Mouse (Mus musculus): ENCODE results near the gene Romo1. TPM values are rescaled to one million over a fixed set of nuclear protein-coding genes. Genes with fewer than 3 reads are reported as not detected.
"Not testable (repeated sequence)": the region's sequence is repeated elsewhere in the genome, so short reads cannot be mapped to it uniquely, and the experiment has no call there.

The Romo1 gene
- polyA plus RNA-seq (2014; fragmentation: Nextera tagmentation; extraction: Ambion mirVana) = 408 and 417 TPM in 2 replicates

GRCm38 (mm10) chr2:156143953-156144724 is at the start of gene Romo1, which contains the start of gene Nfs1:
Romo1 (plus strand) TSS chr2:156144039.
Nfs1 (minus strand) TSS chr2:156144186.
- Histone ChIP-seq H3K9ac (ENCODE audit: low read length) (peak within 1 kb of the TSS; percentile 93), H3K36me3 (ENCODE audit: control insufficient read depth, insufficient read depth, low read length) (peaks cover 6% of the 10 kb centered on the region)

GRCm38 (mm10) chr2:156110627-156111357 is 33.0 kb upstream of the Romo1 start:
- DNase-seq (ENCODE audit: low spot score) = peak; percentile 62
- H3K36me3 ChIP-seq (ENCODE audit: control insufficient read depth, insufficient read depth, low read length) = no peaks in the 10 kb centered on the region; the same call in 1 of the 2 replicates
- peak overlapping the region; percentile 91 for H3K4me3 ChIP-seq (ENCODE audit: low read depth, low read length)
- H3K9ac ChIP-seq (ENCODE audit: low read length) = peak overlapping the region; percentile 94
- no peaks in the 10 kb centered on the region for H3K27me3 ChIP-seq (ENCODE audit: control insufficient read depth, insufficient read depth, low read length)
- under 1% methylated on average over 16 of the region's 16 CpGs for WGBS
- ATAC-seq (ENCODE audit: insufficient number of reproducible peaks, low FRiP score, low TSS enrichment, low read depth) = peak; percentile 62
- no peaks in the 10 kb centered on the region for H3K4me1 ChIP-seq (ENCODE audit: control insufficient read depth, insufficient read depth, low read length)
- no peaks in the 10 kb centered on the region for H3K9me3 ChIP-seq (ENCODE audit: control insufficient read depth, low read length)
- peak overlapping the region; percentile 70 for H3K4me2 ChIP-seq (ENCODE audit: low read depth, severe bottlenecking)
- peak overlapping the region; percentile 84; the same call in 1 of the 2 replicates for H3K27ac ChIP-seq (replicated peaks; ENCODE audit: low read depth, low read length)

More at GRCm38 (mm10) chr2:156143953-156144724, at the start of gene Romo1, which contains the start of gene Nfs1:
- Histone ChIP-seq H3K27me3 (ENCODE audit: control insufficient read depth, insufficient read depth, low read length) (no peaks in the 10 kb centered on the region), H3K27ac (replicated peaks; ENCODE audit: low read depth, low read length) (peak within 1 kb of the TSS; percentile 90), H3K4me2 (ENCODE audit: low read depth, severe bottlenecking) (peak within 1 kb of the TSS; percentile 55), H3K4me1 (ENCODE audit: control insufficient read depth, insufficient read depth, low read length) (no peaks in the 10 kb centered on the region), H3K4me3 (ENCODE audit: low read depth, low read length) (peak within 1 kb of the TSS; percentile 86), H3K9me3 (ENCODE audit: control insufficient read depth, low read length) (no peaks in the 10 kb centered on the region)
- under 1% methylated on average over 70 of the region's 70 CpGs for whole genome bisulfite sequencing
- ATAC-seq (ENCODE audit: insufficient number of reproducible peaks, low FRiP score, low TSS enrichment, low read depth) = peak; percentile 97
- DNase-seq (ENCODE audit: low spot score) = peak; percentile 98

GRCm38 (mm10) chr2:156111358-156112079 is 32.3 kb upstream of the Romo1 start, which contains the start of the genes Cpne1 and Rbm12:
Cpne1 (minus strand) TSS chr2:156111965.
Rbm12 (minus strand) TSS chr2:156111978.
- Histone ChIP-seq H3K27ac (replicated peaks; ENCODE audit: low read depth, low read length) (peak within 1 kb of the TSS; percentile 84), H3K9me3 (ENCODE audit: control insufficient read depth, low read length) (no peaks in the 10 kb centered on the region), H3K36me3 (ENCODE audit: control insufficient read depth, insufficient read depth, low read length) (no peaks in the 10 kb centered on the region; the same call in 1 of the 2 replicates), H3K9ac (ENCODE audit: low read length) (peak within 1 kb of the TSS; percentile 94), H3K4me2 (ENCODE audit: low read depth, severe bottlenecking) (peak within 1 kb of the TSS; percentile 70), H3K4me1 (ENCODE audit: control insufficient read depth, insufficient read depth, low read length) (no peaks in the 10 kb centered on the region), H3K4me3 (ENCODE audit: low read depth, low read length) (peak within 1 kb of the TSS; percentile 91), H3K27me3 (ENCODE audit: control insufficient read depth, insufficient read depth, low read length) (no peaks in the 10 kb centered on the region)
- peak; percentile 97 for DNase-seq (ENCODE audit: low spot score)
- under 1% methylated on average over 74 of the region's 74 CpGs for WGBS
- ATAC-seq (ENCODE audit: insufficient number of reproducible peaks, low FRiP score, low TSS enrichment, low read depth) = peak; percentile 86

GRCm38 (mm10) chr2:156112080-156112423 is 31.8 kb upstream of the Romo1 start:
- not testable (repeated sequence) for H3K9ac ChIP-seq (ENCODE audit: low read length); H3K27ac ChIP-seq (replicated peaks; ENCODE audit: low read depth, low read length); H3K27me3 ChIP-seq (ENCODE audit: control insufficient read depth, insufficient read depth, low read length); H3K4me1 ChIP-seq (ENCODE audit: control insufficient read depth, insufficient read depth, low read length); H3K36me3 ChIP-seq (ENCODE audit: control insufficient read depth, insufficient read depth, low read length); ATAC-seq (ENCODE audit: insufficient number of reproducible peaks, low FRiP score, low TSS enrichment, low read depth); H3K9me3 ChIP-seq (ENCODE audit: control insufficient read depth, low read length); DNase-seq (ENCODE audit: low spot score)
- Histone ChIP-seq H3K4me2 (ENCODE audit: low read depth, severe bottlenecking) (peak overlapping the region; percentile 22; the same call in 1 of the 2 replicates), H3K4me3 (ENCODE audit: low read depth, low read length) (peak overlapping the region; percentile 91)
- 34% methylated on average over 5 of the region's 5 CpGs for WGBS

- Histone ChIP-seq H3K4me3 (ENCODE audit: low read depth, low read length) (no peak overlapping the region), H3K4me2 (ENCODE audit: low read depth, severe bottlenecking) (no peak overlapping the region), H3K36me3 (ENCODE audit: control insufficient read depth, insufficient read depth, low read length) (no peaks in the 10 kb centered on the region), H3K27ac (replicated peaks; ENCODE audit: low read depth, low read length) (no peak overlapping the region), H3K9ac (ENCODE audit: low read length) (no peak overlapping the region), H3K9me3 (ENCODE audit: control insufficient read depth, low read length) (no peaks in the 10 kb centered on the region), H3K4me1 (ENCODE audit: control insufficient read depth, insufficient read depth, low read length) (no peaks in the 10 kb centered on the region), H3K27me3 (ENCODE audit: control insufficient read depth, insufficient read depth, low read length) (no peaks in the 10 kb centered on the region)
- DNase-seq (ENCODE audit: low spot score) (no peak), ATAC-seq (ENCODE audit: insufficient number of reproducible peaks, low FRiP score, low TSS enrichment, low read depth) (no peak)
Measured at GRCm38 (mm10) chr2:156119566-156119965, 24.3 kb upstream of the Romo1 start.

GRCm38 (mm10) chr2:156123731-156124130 is 20.1 kb upstream of the Romo1 start:
- Histone ChIP-seq H3K4me3 (ENCODE audit: low read depth, low read length) (no peak overlapping the region), H3K36me3 (ENCODE audit: control insufficient read depth, insufficient read depth, low read length) (peaks cover 2% of the 10 kb centered on the region; the same call in 1 of the 2 replicates), H3K27ac (replicated peaks; ENCODE audit: low read depth, low read length) (no peak overlapping the region), H3K4me1 (ENCODE audit: control insufficient read depth, insufficient read depth, low read length) (no peaks in the 10 kb centered on the region), H3K9me3 (ENCODE audit: control insufficient read depth, low read length) (no peaks in the 10 kb centered on the region), H3K4me2 (ENCODE audit: low read depth, severe bottlenecking) (no peak overlapping the region), H3K9ac (ENCODE audit: low read length) (no peak overlapping the region), H3K27me3 (ENCODE audit: control insufficient read depth, insufficient read depth, low read length) (no peaks in the 10 kb centered on the region)
- 93% methylated on average over 5 of the region's 5 CpGs for WGBS
- ATAC-seq (ENCODE audit: insufficient number of reproducible peaks, low FRiP score, low TSS enrichment, low read depth) (no peak), DNase-seq (ENCODE audit: low spot score) (no peak)

GRCm38 (mm10) chr2:156126992-156127391 is 16.8 kb upstream of the Romo1 start, which contains the start of gene Gm28036:
Gm28036 (minus strand) TSS chr2:156127092.
- H3K4me2 ChIP-seq (ENCODE audit: low read depth, severe bottlenecking) = no peak within 1 kb of the TSS
- H3K27me3 ChIP-seq (ENCODE audit: control insufficient read depth, insufficient read depth, low read length) = no peaks in the 10 kb centered on the region
- H3K4me3 ChIP-seq (ENCODE audit: low read depth, low read length) = no peak within 1 kb of the TSS
- no peak within 1 kb of the TSS for H3K27ac ChIP-seq (replicated peaks; ENCODE audit: low read depth, low read length)
- H3K9ac ChIP-seq (ENCODE audit: low read length) = no peak within 1 kb of the TSS
- H3K9me3 ChIP-seq (ENCODE audit: control insufficient read depth, low read length) = no peaks in the 10 kb centered on the region
- H3K4me1 ChIP-seq (ENCODE audit: control insufficient read depth, insufficient read depth, low read length) = no peaks in the 10 kb centered on the region
- peaks cover 6% of the 10 kb centered on the region for H3K36me3 ChIP-seq (ENCODE audit: control insufficient read depth, insufficient read depth, low read length)
- 99% methylated on average over 5 of the region's 5 CpGs for WGBS
- ATAC-seq (ENCODE audit: insufficient number of reproducible peaks, low FRiP score, low TSS enrichment, low read depth) (no peak), DNase-seq (ENCODE audit: low spot score) (no peak)

GRCm38 (mm10) chr2:156134161-156134560 is 9.7 kb upstream of the Romo1 start:
- H3K4me2 ChIP-seq (ENCODE audit: low read depth, severe bottlenecking) = no peak overlapping the region
- no peaks in the 10 kb centered on the region for H3K4me1 ChIP-seq (ENCODE audit: control insufficient read depth, insufficient read depth, low read length)
- no peak overlapping the region for H3K9ac ChIP-seq (ENCODE audit: low read length)
- no peak overlapping the region for H3K27ac ChIP-seq (replicated peaks; ENCODE audit: low read depth, low read length)
- H3K4me3 ChIP-seq (ENCODE audit: low read depth, low read length) = no peak overlapping the region
- no peaks in the 10 kb centered on the region for H3K27me3 ChIP-seq (ENCODE audit: control insufficient read depth, insufficient read depth, low read length)
- H3K9me3 ChIP-seq (ENCODE audit: control insufficient read depth, low read length) = no peaks in the 10 kb centered on the region
- 88% methylated on average over 5 of the region's 5 CpGs for WGBS
- peaks cover 4% of the 10 kb centered on the region; the same call in 1 of the 2 replicates for H3K36me3 ChIP-seq (ENCODE audit: control insufficient read depth, insufficient read depth, low read length)
- ATAC-seq (ENCODE audit: insufficient number of reproducible peaks, low FRiP score, low TSS enrichment, low read depth) = no peak
- DNase-seq (ENCODE audit: low spot score) = no peak
